Mouse (Mus musculus) limb, embryonic 10.5 days (tissue): Measurements from ENCODE around the gene Olfr853. TPM values are rescaled to one million over a fixed set of nuclear protein-coding genes. Genes with fewer than 3 reads are reported as not detected.

Source experiments
- DNase-seq: peaks from one replicate; pipeline ENCODE4 v3.0.0-alpha.2; 2017; ENCODE audit warnings: low spot score
- H3K27ac ChIP-seq: fragments of 300-500 bp; sonication (generic); 2 replicates; pipeline ENCODE4 v1.5.1; 2016; ENCODE audit warnings: mild to moderate bottlenecking
- H3K27me3 ChIP-seq: fragments of 300-500 bp; sonication (generic); 2 replicates; pipeline ENCODE4 v1.6.1; 2016; ENCODE audit warnings: low read depth, mild to moderate bottlenecking; ENCODE audit not compliant: poor library complexity, severe bottlenecking
- H3K36me3 ChIP-seq: fragments of 300-500 bp; sonication (generic); 2 replicates; pipeline ENCODE4 v1.6.1; 2016; ENCODE audit warnings: mild to moderate bottlenecking, moderate library complexity
- H3K4me1 ChIP-seq: fragments of 300-500 bp; sonication (generic); 2 replicates; pipeline ENCODE4 v1.6.1; 2016
- H3K4me3 ChIP-seq: fragments of 300-500 bp; sonication (generic); 2 replicates; pipeline ENCODE4 v1.5.1; 2016; ENCODE audit warnings: mild to moderate bottlenecking, moderate library complexity
- H3K9me3 ChIP-seq: fragments of 300-500 bp; sonication (generic); replicated peaks from 2 replicates; pipeline ENCODE4 v1.6.1; 2016; ENCODE audit warnings: mild to moderate bottlenecking
- WGBS: fragments of 180-500 bp; shearing (Covaris S2); methylation state at CpG from one replicate; pipeline ENCODE4 v1.1.7; 2016; 5-methylcytosine and 5-hydroxymethylcytosine counted together
- polyA plus RNA-seq: library from polyadenylated mRNA; unstranded; fragments of >200 nt; fragmentation: Nextera tagmentation; extraction: Ambion mirVana; gene quantifications from 2 replicates; pipeline ENCODE4 v1.2.1, GENCODE M21; 2016

Gene Olfr853
- polyA plus RNA-seq, result not detected in 2 replicates

DNA sequence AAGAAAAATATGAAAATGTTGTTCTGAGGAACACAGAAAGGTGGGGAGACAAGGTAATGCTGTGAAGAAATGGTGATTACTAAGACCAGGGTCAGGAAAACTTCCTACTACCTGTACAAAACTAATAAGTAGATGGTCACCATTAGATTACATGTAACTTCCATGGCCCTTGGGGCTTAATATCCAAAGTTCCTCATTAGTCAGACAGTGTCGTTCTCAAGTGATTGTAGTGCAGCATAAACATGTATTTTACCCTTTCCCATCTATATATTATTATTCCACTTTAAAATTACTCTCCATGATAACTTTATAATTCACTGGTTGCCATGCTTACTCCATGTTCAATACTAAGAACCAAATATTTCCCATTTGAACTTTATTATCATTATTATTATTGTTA is at the start of gene Olfr853:
Gene Olfr853 (minus strand): TSS at position 101 of the 400 bp plus-strand sequence.
- Histone ChIP-seq H3K4me3 (no peak within 1 kb of the TSS), H3K36me3 (no peaks in the 10 kb centered on the region), H3K4me1 (no peaks in the 10 kb centered on the region), H3K9me3 (no peaks in the 10 kb centered on the region), H3K27me3 (no peaks in the 10 kb centered on the region), H3K27ac (no peak within 1 kb of the TSS)
- WGBS, result 68% methylated on average over 1 of the region's 1 CpGs
- no peak for DNase-seq

DNA sequence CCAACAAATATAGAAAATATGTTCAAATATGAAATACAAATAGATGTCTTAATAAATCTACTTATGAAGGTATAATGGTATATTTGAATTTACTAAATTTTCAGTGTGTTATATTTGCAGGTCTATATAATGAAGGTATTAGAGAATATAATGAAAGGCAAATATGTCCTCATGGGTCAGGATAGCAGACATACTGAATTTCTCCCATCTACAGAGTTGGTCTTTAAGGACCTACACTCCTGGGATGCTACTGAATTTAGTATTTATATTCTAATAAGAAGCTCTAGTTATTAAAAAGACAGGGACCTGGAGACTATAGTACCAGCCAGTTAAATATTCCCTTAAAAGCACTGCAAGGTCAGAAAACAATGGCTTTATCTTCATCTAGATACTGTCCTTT is 41.4 kb upstream of the Olfr853 start, which contains the start of gene Olfr855:
Gene Olfr855 (plus strand): TSS at position 301 of the 400 bp plus-strand sequence.
- Histone ChIP-seq H3K36me3 (no peaks in the 10 kb centered on the region), H3K9me3 (no peaks in the 10 kb centered on the region; the same call in 1 of the 2 replicates), H3K4me3 (no peak within 1 kb of the TSS), H3K27me3 (no peaks in the 10 kb centered on the region), H3K4me1 (no peaks in the 10 kb centered on the region), H3K27ac (no peak within 1 kb of the TSS)
- no peak for DNase-seq

DNA sequence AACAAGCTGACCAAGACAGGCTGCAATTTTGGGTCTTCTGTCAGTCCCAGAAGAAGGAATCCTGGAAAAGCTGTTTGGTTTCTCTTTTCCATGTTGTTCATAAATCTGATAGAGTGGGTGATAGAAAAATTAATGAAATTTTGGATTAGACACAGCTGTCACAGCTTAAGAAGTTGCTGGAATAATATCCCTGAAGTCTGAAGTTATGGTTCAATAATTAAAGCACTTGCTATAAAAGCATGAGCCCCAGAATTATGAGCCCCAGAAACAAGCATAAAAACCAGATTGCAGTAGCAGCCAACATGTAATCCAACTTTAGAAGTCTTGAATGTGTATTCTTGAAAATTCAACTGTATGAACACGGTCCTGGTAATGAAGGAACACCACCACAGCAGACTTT is 26.4 kb upstream of the Olfr853 start, which contains the start of gene Olfr854:
Gene Olfr854 (minus strand): TSS at position 101 of the 400 bp plus-strand sequence.
- H3K27ac ChIP-seq, result no peak within 1 kb of the TSS
- 65% methylated on average over 1 of the region's 1 CpGs for WGBS
- H3K27me3 ChIP-seq, result no peaks in the 10 kb centered on the region
- DNase-seq, result no peak
- H3K4me3 ChIP-seq, result no peak within 1 kb of the TSS
- H3K9me3 ChIP-seq, result no peaks in the 10 kb centered on the region
- no peaks in the 10 kb centered on the region for H3K36me3 ChIP-seq
- H3K4me1 ChIP-seq, result no peaks in the 10 kb centered on the region

DNA sequence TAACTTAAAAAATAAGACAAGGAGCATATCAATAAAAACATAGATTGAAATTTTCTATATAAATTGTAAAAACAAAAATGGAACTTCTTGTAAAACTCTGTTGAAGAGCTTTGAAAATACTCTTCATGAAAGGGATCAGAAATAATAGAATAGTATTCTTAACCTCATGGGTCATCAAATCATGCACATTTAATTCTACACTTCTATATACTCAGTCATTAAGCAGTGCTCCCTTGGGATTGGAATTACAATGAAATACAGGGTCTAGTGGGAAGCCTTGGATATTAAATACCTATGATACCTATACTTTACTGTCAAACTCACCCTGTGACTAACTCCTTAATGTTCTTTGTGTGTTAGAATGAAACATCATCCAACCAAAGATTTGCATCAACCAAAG is 47.9 kb downstream of the Olfr853 start, which contains the start of gene Olfr851:
Gene Olfr851 (plus strand): TSS at position 301 of the 400 bp plus-strand sequence.
- H3K4me1 ChIP-seq, result no peaks in the 10 kb centered on the region
- H3K27ac ChIP-seq, result no peak within 1 kb of the TSS
- no peaks in the 10 kb centered on the region for H3K9me3 ChIP-seq
- no peaks in the 10 kb centered on the region for H3K27me3 ChIP-seq
- no peaks in the 10 kb centered on the region for H3K36me3 ChIP-seq
- H3K4me3 ChIP-seq, result no peak within 1 kb of the TSS
- no peak for DNase-seq

Other genes with a start within 250 kb of the Olfr853 start
- gene Olfr844, start 224.7 kb downstream of the Olfr853 start, polyA plus RNA-seq, result not detected in 2 replicates
- gene Olfr845, start 204.6 kb downstream of the Olfr853 start, polyA plus RNA-seq, result not detected in 2 replicates
- not detected in 2 replicates for gene Olfr846, start 177.1 kb downstream of the Olfr853 start, polyA plus RNA-seq
- not detected in 2 replicates for gene Olfr847, start 162.4 kb downstream of the Olfr853 start, polyA plus RNA-seq
- gene Olfr849, start 100.8 kb downstream of the Olfr853 start, polyA plus RNA-seq, result not detected in 2 replicates
- not detected in 2 replicates for gene Olfr850, start 62.8 kb downstream of the Olfr853 start, polyA plus RNA-seq
- gene Olfr851, start 47.8 kb downstream of the Olfr853 start, polyA plus RNA-seq, result not detected in 2 replicates
- not detected in 2 replicates for gene Olfr854, start 26.3 kb upstream of the Olfr853 start, polyA plus RNA-seq
- gene Olfr855, start 41.5 kb upstream of the Olfr853 start, polyA plus RNA-seq, result not detected in 2 replicates
- gene Zfp317, start 81.0 kb upstream of the Olfr853 start, polyA plus RNA-seq, result 35.3 and 36.9 TPM in 2 replicates
- gene Olfr857, start 168.4 kb upstream of the Olfr853 start, polyA plus RNA-seq, result not detected in 2 replicates
- gene Olfr58, start 239.2 kb upstream of the Olfr853 start, polyA plus RNA-seq, result not detected in 2 replicates